Mouse (Mus musculus): ENCODE measurements around the gene Hnrnph2.

DNA sequence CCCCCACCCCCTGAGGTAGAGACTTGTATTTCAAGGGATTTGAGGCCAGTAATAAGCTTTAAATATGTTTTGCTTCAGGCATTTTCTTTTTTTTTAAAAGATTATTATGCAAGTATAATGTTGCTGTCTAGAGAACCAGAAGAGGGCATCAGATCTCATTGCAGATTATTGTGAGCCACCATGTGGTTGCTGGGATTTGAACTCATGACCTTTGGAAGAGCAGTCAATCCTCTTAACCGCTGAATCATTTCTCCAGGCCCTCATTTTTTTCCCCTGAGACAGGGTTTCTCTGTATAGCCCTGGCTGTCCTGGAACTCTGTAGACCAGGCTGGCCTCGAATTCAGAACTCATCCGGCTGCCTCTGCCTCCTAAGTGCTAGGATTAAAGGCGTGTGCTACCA is 12.7 kb upstream of the Hnrnph2 start:
- TF ChIP-seq CTCF (IDR thresholded peaks at IDR 0.05; ENCODE audit: low read depth) (no peak), EP300 (IDR thresholded peaks at IDR 0.05; ENCODE audit: low read depth) (no peak)

Data from heart, postnatal 0 days (tissue).